Comparison of ENCODE assay signal across 8 mouse cellular contexts in the genomic region with DNA sequence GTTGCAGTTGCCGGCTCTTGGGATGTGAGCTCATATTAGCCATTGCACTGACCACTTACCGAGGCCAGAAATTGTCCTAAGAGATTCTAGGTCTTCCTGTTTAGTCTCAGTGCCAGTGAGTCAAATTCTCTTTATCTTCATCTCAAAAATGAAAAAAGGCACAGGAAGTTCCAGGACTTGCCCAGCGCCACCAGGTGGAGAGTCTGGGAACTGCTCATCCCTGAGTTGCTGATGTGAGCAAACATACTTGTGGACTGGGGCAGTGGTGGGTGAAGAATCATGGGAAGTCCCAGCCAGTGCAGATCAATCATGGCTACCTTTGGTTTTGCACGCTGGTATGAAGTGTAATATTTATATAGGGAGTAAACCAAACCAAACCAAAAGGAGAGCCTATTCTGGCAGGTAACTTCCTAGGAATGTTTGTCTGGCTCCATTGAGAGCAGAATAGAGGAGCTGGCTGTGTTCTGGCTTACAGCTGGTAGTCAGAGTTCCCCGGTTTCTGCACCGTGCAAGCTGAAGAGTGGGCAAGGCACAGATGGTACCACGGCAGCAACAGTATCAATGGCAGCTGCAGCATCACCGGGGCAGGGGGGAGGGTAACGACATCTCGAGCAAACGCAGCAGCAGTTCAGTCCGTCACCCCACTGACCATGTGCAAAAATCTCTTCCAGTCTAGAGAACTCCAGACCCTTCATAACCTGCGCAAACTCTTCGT. TPM values are rescaled to one million over a fixed set of nuclear protein-coding genes. Genes with fewer than 3 reads are reported as not detected.
A peak's percentile ranks its signal among the peaks of the same experiment; 100 is the strongest.
DNase-seq lines count a peak whose midpoint lies in the region; ATAC-seq and TF ChIP-seq lines count a peak whose summit lies in the region.

No protein-coding gene starts in this region.

- H3K27ac ChIP-seq in ES-E14 (ENCODE audit: insufficient read depth, low read depth, low read length, poor library complexity, severe bottlenecking): no peak overlapping the region

- no peak for TF ChIP-seq POLR2A in myocyte (IDR thresholded peaks at IDR 0.05; ENCODE audit: insufficient read length, low read depth)

- H3ac ChIP-seq in myocyte (ENCODE audit: control insufficient read depth, insufficient read length): no peak overlapping the region

- in situ Hi-C loops in ES-E14 (cut with MboI; ENCODE audit: low sequenced_read_pairs in 2 of 2, unreplicated experiment in 2 of 2): loop anchor here in 1 of 2 experiments (25.0 kb wide), 1 partner anchor 836 kb away; no protein-coding TSS in a partner anchor

- no peak overlapping the region for H3K4me2 ChIP-seq in myocyte (ENCODE audit: low read depth)

- peaks cover 0 to 5% of the 10 kb centered on the region in 2 experiments; a peak in 1 of 4 replicates for H3K4me1 ChIP-seq in ES-E14 (ENCODE audit: control insufficient read depth in 2 of 2, insufficient read depth in 2 of 2, low read length in 2 of 2, poor library complexity in 1 of 2)

- ATAC-seq in erythroid progenitor cell, adult 5-6 weeks (replicated peaks; ENCODE audit: low FRiP score, poor library complexity, severe bottlenecking): no peak

- H3K4me3 ChIP-seq in ES-E14 (ENCODE audit: insufficient read depth in 1 of 2, low read depth in 1 of 2, low read length in 2 of 2, poor library complexity in 1 of 2, severe bottlenecking in 1 of 2) (no peak overlapping the region), myocyte (no peak overlapping the region)

- H3K9me3 ChIP-seq in ES-E14 (ENCODE audit: control insufficient read depth, insufficient read depth, low read depth, low read length): no peaks in the 10 kb centered on the region

- peak; percentile 55 for DNase-seq in adrenal gland, postnatal 10 days
- DNase-seq in adrenal gland, adult 2 months: no peak
- DNase-seq in layer of hippocampus, adult 11-12 months (ENCODE audit: low spot score): peak; percentile 63
- no peak for DNase-seq in layer of hippocampus, postnatal 14 days (ENCODE audit: low spot score in 2 of 2)
- peak; percentile 46 for DNase-seq in ES-E14 (ENCODE audit: low read depth, low spot score)
- peak; percentile 24 for DNase-seq in embryo, embryonic 9.5 days (ENCODE audit: extremely low spot score)

- no peaks in the 10 kb centered on the region for H3K36me3 ChIP-seq in ES-E14 (ENCODE audit: control insufficient read depth, insufficient read depth, low read length, poor library complexity, severe bottlenecking)
- no peaks in the 10 kb centered on the region for H3K36me3 ChIP-seq in myocyte (ENCODE audit: control insufficient read depth, insufficient read depth)

- no peaks in the 10 kb centered on the region for H3K79me2 ChIP-seq in myocyte (ENCODE audit: control insufficient read depth, insufficient read depth)

- H3K27me3 ChIP-seq in myocyte (ENCODE audit: control insufficient read depth, insufficient read depth, insufficient read length): no peaks in the 10 kb centered on the region

- no peak overlapping the region for H3K9ac ChIP-seq in ES-E14 (ENCODE audit: insufficient read depth, low read depth, low read length, poor library complexity, severe bottlenecking)

TF ChIP-seq in ES-E14, 5 proteins besides CTCF, POLR2A, EP300 and RAD21:
- TF ChIP-seq HCFC1 (IDR thresholded peaks at IDR 0.05; ENCODE audit: borderline replicate concordance, insufficient read depth, low read length) (no peak), MAFK (IDR thresholded peaks at IDR 0.05; ENCODE audit: insufficient read depth, low read depth, low read length) (peak; percentile 28; the same call in 1 of the 2 replicates), ZNF384 (IDR thresholded peaks at IDR 0.05; ENCODE audit: low read depth, low read length) (no peak)

TF ChIP-seq in myocyte, 11 proteins besides CTCF, POLR2A, EP300 and RAD21:
- no peak for TF ChIP-seq TCF3 (IDR thresholded peaks at IDR 0.05; ENCODE audit: insufficient read length, low read depth)
- TF ChIP-seq USF1 (IDR thresholded peaks at IDR 0.05; ENCODE audit: low read depth): no peak
- TF ChIP-seq MAX (IDR thresholded peaks at IDR 0.05; ENCODE audit: low read depth): no peak
- TF ChIP-seq E2F4 (IDR thresholded peaks at IDR 0.05; ENCODE audit: insufficient read depth): no peak
- peak in 2 of 3 experiments; percentile 36 to 40 for TF ChIP-seq MYOG (IDR thresholded peaks at IDR 0.05; ENCODE audit: control insufficient read depth in 1 of 3, insufficient read depth in 1 of 3, insufficient read length in 2 of 3, low read depth in 2 of 3)
- TF ChIP-seq REST (IDR thresholded peaks at IDR 0.05; ENCODE audit: insufficient read depth, insufficient read length): no peak
- TF ChIP-seq TCF12 (IDR thresholded peaks at IDR 0.05; ENCODE audit: insufficient read depth, poor library complexity, severe bottlenecking): no peak
- peak in 2 of 3 experiments; percentile 5 to 7 for TF ChIP-seq MYOD1 (IDR thresholded peaks at IDR 0.05; ENCODE audit: control insufficient read depth in 1 of 3, insufficient read length in 2 of 3, low read depth in 2 of 3)
- TF ChIP-seq POLR2AphosphoS2 (IDR thresholded peaks at IDR 0.05; ENCODE audit: insufficient read length, low read depth): no peak
- no peak for TF ChIP-seq SRF (IDR thresholded peaks at IDR 0.05; ENCODE audit: control insufficient read depth, insufficient read length, low read depth)
- TF ChIP-seq CEBPB (IDR thresholded peaks at IDR 0.05; ENCODE audit: insufficient read depth, poor library complexity, severe bottlenecking): no peak

RNA-seq across cellular contexts. Expression of a gene that starts 38.7 kb away (rescaled TPM):
- total RNA-seq in adrenal gland, postnatal 10 days (2021): under 1 TPM in 1 of 2 experiments, not detected in 1; 0.24 TPM
- total RNA-seq in adrenal gland, adult 2 months (2021): 1 to 10 TPM in 1 of 2 experiments, not detected in 1; 1.1 TPM
- 0.06 TPM in 1 of 2 replicates, not detected in the other for polyA plus RNA-seq in adrenal gland, adult 2 months (2012; rRNA removed)
- total RNA-seq in layer of hippocampus, postnatal 14 days (2021): 1 to 10 TPM; 5.3 to 5.8 TPM
- 0.18 and 0.48 TPM in 2 replicates for total RNA-seq in ES-E14 (2012; rRNA removed)
- polyA plus RNA-seq in myocyte (2012; fragmentation: generic; extraction: Trizol): 0.35 TPM
- 0.42 and 0.72 TPM in 2 replicates for total RNA-seq in erythroid progenitor cell, adult 5-6 weeks (2015; ENCODE audit: low replicate concordance)
- total RNA-seq in erythroid progenitor cell, adult 5-6 weeks (2017; ENCODE audit: low replicate concordance): 0.51 TPM in 1 of 2 replicates, not detected in the other

Comparison
In these comparisons a context has a peak if more than half of its experiments do, and no peak if none do; other contexts are left out.
1. DNase-seq: peak in adrenal gland, postnatal 10 days (single experiment), layer of hippocampus, adult 11-12 months (single experiment), ES-E14 (single experiment) and embryo, embryonic 9.5 days (single experiment); none in adrenal gland, adult 2 months (single experiment) and layer of hippocampus, postnatal 14 days (0 of 2).